Mouse (Mus musculus): Measurements from ENCODE around the gene Osbpl8. TPM values are rescaled to one million over a fixed set of nuclear protein-coding genes. Genes with fewer than 3 reads are reported as not detected.
"Not testable (repeated sequence)": the region's sequence is repeated elsewhere in the genome, so short reads cannot be mapped to it uniquely, and the experiment has no call there.

The Osbpl8 gene
- polyA plus RNA-seq, 1 experiment: 5.7 TPM

- Histone ChIP-seq H3K27ac (ENCODE audit: insufficient read depth, low read length) (no peak overlapping the region), H3K4me1 (ENCODE audit: control insufficient read depth, insufficient read depth, insufficient read length) (peaks cover 7% of the 10 kb centered on the region; the same call in 1 of the 2 replicates), H3K27me3 (ENCODE audit: control insufficient read depth, insufficient read depth, low read length) (no peaks in the 10 kb centered on the region), H3K36me3 (ENCODE audit: control insufficient read depth, insufficient read depth, low read length) (no peaks in the 10 kb centered on the region), H3K4me3 (ENCODE audit: extremely low read depth, insufficient read depth, insufficient read length) (no peak overlapping the region)
- peak in 1 of 2 experiments; percentile 39 for DNase-seq (ENCODE audit: low read depth in 1 of 2, low spot score in 2 of 2)
- WGBS: 84% methylated on average over 8 of the region's 8 CpGs
- TF ChIP-seq POLR2A (IDR thresholded peaks at IDR 0.05; ENCODE audit: low read depth, low read length) (no peak), CTCF (IDR thresholded peaks at IDR 0.05; ENCODE audit: extremely low read depth, insufficient read depth, insufficient read length, insufficient replicate concordance) (no peak)
Observed at GRCm38 (mm10) chr10:111133936-111134335, 30.6 kb upstream of the Osbpl8 start.

DNA sequence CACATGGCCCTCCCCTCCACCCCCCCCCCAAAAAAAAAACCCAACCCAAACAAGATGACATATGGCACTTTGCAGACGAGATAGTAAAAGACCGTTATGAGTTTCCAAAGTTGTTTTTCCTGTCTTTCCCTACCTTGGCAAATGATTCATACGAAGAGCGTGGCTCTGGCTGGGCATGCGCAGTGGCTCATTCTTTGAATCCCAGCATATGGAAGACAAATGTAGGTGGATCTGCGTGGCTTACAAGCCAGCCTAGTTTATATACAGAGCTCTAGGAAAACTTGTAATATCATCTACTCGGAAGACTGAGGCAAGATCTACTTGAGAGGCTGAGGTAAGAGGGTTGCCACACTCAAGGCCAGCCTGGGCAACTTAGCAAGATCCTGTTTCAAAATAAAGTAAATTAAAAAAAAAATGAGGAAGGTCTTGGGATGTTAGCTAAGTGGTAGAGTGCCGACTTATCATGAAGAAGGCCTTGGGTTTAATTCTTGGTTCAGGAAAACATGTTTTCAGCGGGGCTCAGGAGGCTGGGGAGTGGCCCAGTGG, 30.1 kb upstream of the Osbpl8 start:
- no peak for TF ChIP-seq CTCF (IDR thresholded peaks at IDR 0.05; ENCODE audit: extremely low read depth, insufficient read depth, insufficient read length, insufficient replicate concordance)
- no peak for TF ChIP-seq POLR2A (IDR thresholded peaks at IDR 0.05; ENCODE audit: low read depth, low read length)
- peaks cover 7% of the 10 kb centered on the region; the same call in 1 of the 2 replicates for H3K4me1 ChIP-seq (ENCODE audit: control insufficient read depth, insufficient read depth, insufficient read length)
- no peak overlapping the region for H3K4me3 ChIP-seq (ENCODE audit: extremely low read depth, insufficient read depth, insufficient read length)
- WGBS: 83% methylated on average over 9 of the region's 9 CpGs
- no peak overlapping the region for H3K27ac ChIP-seq (ENCODE audit: insufficient read depth, low read length)
- DNase-seq (ENCODE audit: low read depth in 1 of 2, low spot score in 2 of 2): no peak
- no peaks in the 10 kb centered on the region for H3K27me3 ChIP-seq (ENCODE audit: control insufficient read depth, insufficient read depth, low read length)
- no peaks in the 10 kb centered on the region for H3K36me3 ChIP-seq (ENCODE audit: control insufficient read depth, insufficient read depth, low read length)

- not testable (repeated sequence) for DNase-seq (ENCODE audit: low read depth in 1 of 2, low spot score in 2 of 2); H3K4me1 ChIP-seq (ENCODE audit: control insufficient read depth, insufficient read depth, insufficient read length); H3K4me3 ChIP-seq (ENCODE audit: extremely low read depth, insufficient read depth, insufficient read length); H3K27ac ChIP-seq (ENCODE audit: insufficient read depth, low read length); H3K27me3 ChIP-seq (ENCODE audit: control insufficient read depth, insufficient read depth, low read length); H3K36me3 ChIP-seq (ENCODE audit: control insufficient read depth, insufficient read depth, low read length)
- WGBS: 54% methylated on average over 5 of the region's 5 CpGs
Observed at GRCm38 (mm10) chr10:111136306-111136705, 28.2 kb upstream of the Osbpl8 start.

GRCm38 (mm10) chr10:111137905-111138304, 26.6 kb upstream of the Osbpl8 start:
- Histone ChIP-seq H3K4me3 (ENCODE audit: extremely low read depth, insufficient read depth, insufficient read length) (no peak overlapping the region), H3K27ac (ENCODE audit: insufficient read depth, low read length) (no peak overlapping the region), H3K36me3 (ENCODE audit: control insufficient read depth, insufficient read depth, low read length) (no peaks in the 10 kb centered on the region), H3K27me3 (ENCODE audit: control insufficient read depth, insufficient read depth, low read length) (no peaks in the 10 kb centered on the region), H3K4me1 (ENCODE audit: control insufficient read depth, insufficient read depth, insufficient read length) (no peaks in the 10 kb centered on the region)
- TF ChIP-seq CTCF (IDR thresholded peaks at IDR 0.05; ENCODE audit: extremely low read depth, insufficient read depth, insufficient read length, insufficient replicate concordance) (no peak), POLR2A (IDR thresholded peaks at IDR 0.05; ENCODE audit: low read depth, low read length) (no peak)
- no peak for DNase-seq (ENCODE audit: low read depth in 1 of 2, low spot score in 2 of 2)
- WGBS: 89% methylated on average over 4 of the region's 4 CpGs

GRCm38 (mm10) chr10:111139170-111139569, 25.4 kb upstream of the Osbpl8 start:
- Histone ChIP-seq H3K27me3 (ENCODE audit: control insufficient read depth, insufficient read depth, low read length) (no peaks in the 10 kb centered on the region), H3K4me1 (ENCODE audit: control insufficient read depth, insufficient read depth, insufficient read length) (no peaks in the 10 kb centered on the region), H3K4me3 (ENCODE audit: extremely low read depth, insufficient read depth, insufficient read length) (no peak overlapping the region), H3K36me3 (ENCODE audit: control insufficient read depth, insufficient read depth, low read length) (no peaks in the 10 kb centered on the region), H3K27ac (ENCODE audit: insufficient read depth, low read length) (no peak overlapping the region)
- WGBS: 94% methylated on average over 1 of the region's 1 CpGs
- no peak for DNase-seq (ENCODE audit: low read depth in 1 of 2, low spot score in 2 of 2)
- TF ChIP-seq CTCF (IDR thresholded peaks at IDR 0.05; ENCODE audit: extremely low read depth, insufficient read depth, insufficient read length, insufficient replicate concordance) (no peak), POLR2A (IDR thresholded peaks at IDR 0.05; ENCODE audit: low read depth, low read length) (no peak)

GRCm38 (mm10) chr10:111139881-111140280, 24.7 kb upstream of the Osbpl8 start:
- Histone ChIP-seq H3K27me3 (ENCODE audit: control insufficient read depth, insufficient read depth, low read length) (no peaks in the 10 kb centered on the region), H3K4me1 (ENCODE audit: control insufficient read depth, insufficient read depth, insufficient read length) (no peaks in the 10 kb centered on the region), H3K4me3 (ENCODE audit: extremely low read depth, insufficient read depth, insufficient read length) (no peak overlapping the region), H3K36me3 (ENCODE audit: control insufficient read depth, insufficient read depth, low read length) (no peaks in the 10 kb centered on the region), H3K27ac (ENCODE audit: insufficient read depth, low read length) (no peak overlapping the region)
- 79% methylated on average over 5 of the region's 5 CpGs for WGBS
- DNase-seq (ENCODE audit: low read depth in 1 of 2, low spot score in 2 of 2): no peak
- TF ChIP-seq POLR2A (IDR thresholded peaks at IDR 0.05; ENCODE audit: low read depth, low read length): no peak

- Histone ChIP-seq H3K27ac (ENCODE audit: insufficient read depth, low read length) (no peak overlapping the region), H3K27me3 (ENCODE audit: control insufficient read depth, insufficient read depth, low read length) (no peaks in the 10 kb centered on the region), H3K4me3 (ENCODE audit: extremely low read depth, insufficient read depth, insufficient read length) (no peak overlapping the region), H3K4me1 (ENCODE audit: control insufficient read depth, insufficient read depth, insufficient read length) (no peaks in the 10 kb centered on the region), H3K36me3 (ENCODE audit: control insufficient read depth, insufficient read depth, low read length) (no peaks in the 10 kb centered on the region)
- no peak for DNase-seq (ENCODE audit: low read depth in 1 of 2, low spot score in 2 of 2)
- no peak for TF ChIP-seq CTCF (IDR thresholded peaks at IDR 0.05; ENCODE audit: extremely low read depth, insufficient read depth, insufficient read length, insufficient replicate concordance)
- TF ChIP-seq POLR2A (IDR thresholded peaks at IDR 0.05; ENCODE audit: low read depth, low read length): no peak
- 89% methylated on average over 11 of the region's 11 CpGs for whole genome bisulfite sequencing
Observed at GRCm38 (mm10) chr10:111144371-111144959, 20.1 kb upstream of the Osbpl8 start.
